In genomic region chr12:27848141-27848540, GRCm38 (mm10) we compare ENCODE assay signal across 27 mouse cellular contexts.
"Had no signal": no experiment of that assay in that cellular context is flagged by ENCODE, and none has a peak within 500 bp of the region (broad histone marks: within the 10 kb centered on the region; RNA-seq: fewer than 3 reads in every experiment).

No protein-coding gene starts in this region.

- H3K27me3 ChIP-seq: heart, embryonic 12.5 days; hindbrain, embryonic 12.5 days; intestine, embryonic 15.5 days; limb, embryonic 12.5 days; liver, embryonic 12.5 days had no signal

- H3K36me3 ChIP-seq: heart, embryonic 10.5 days; heart, embryonic 12.5 days; hindbrain, embryonic 10.5 days; hindbrain, embryonic 12.5 days; intestine, embryonic 15.5 days; limb, embryonic 10.5 days; limb, embryonic 12.5 days; liver, embryonic 12.5 days had no signal

- H3K4me2 ChIP-seq: heart, embryonic 12.5 days; hindbrain, embryonic 12.5 days; hindbrain, embryonic 14.5 days; intestine, embryonic 15.5 days; limb, embryonic 12.5 days; liver, embryonic 12.5 days had no signal

- DNase-seq: gastrocnemius, adult 2 months; gastrocnemius, postnatal 10 days; gastrocnemius, postnatal 25 days; heart, adult 18-20 months; heart, postnatal 10 days; heart, postnatal 4 days; kidney, adult 18-20 months; kidney, adult 8-10 months; kidney, postnatal 10 days; kidney, postnatal 25 days; kidney, postnatal 4 days; liver had no signal

- H3K27ac ChIP-seq: gastrocnemius, adult 2 months; heart, embryonic 10.5 days; hindbrain, embryonic 12.5 days; hindbrain, embryonic 14.5 days; intestine, embryonic 15.5 days; layer of hippocampus, adult 2 months; left cerebral cortex, adult 2 months; limb, embryonic 10.5 days; limb, embryonic 12.5 days; liver, embryonic 12.5 days; liver, embryonic 14.5 days had no signal

- H3K4me3 ChIP-seq: gastrocnemius, adult 2 months; heart, embryonic 10.5 days; heart, embryonic 12.5 days; hindbrain, embryonic 10.5 days; hindbrain, embryonic 12.5 days; intestine, embryonic 15.5 days; layer of hippocampus, adult 2 months; left cerebral cortex, adult 2 months; limb, embryonic 10.5 days; limb, embryonic 12.5 days; liver, embryonic 12.5 days had no signal

- ATAC-seq: hindbrain, embryonic 16.5 days; inflammation-experienced regulatory T-cells, adult 6 months; intestine, postnatal 0 days; liver, embryonic 12.5 days had no signal

- H3K9ac ChIP-seq: heart, embryonic 12.5 days; hindbrain, embryonic 12.5 days; hindbrain, embryonic 14.5 days; intestine, embryonic 15.5 days; limb, embryonic 12.5 days; liver, embryonic 12.5 days; liver, embryonic 14.5 days had no signal

- H3K4me1 ChIP-seq: heart, embryonic 10.5 days; heart, embryonic 12.5 days; hindbrain, embryonic 12.5 days; intestine, embryonic 15.5 days; limb, embryonic 12.5 days; liver, embryonic 12.5 days had no signal

- H3K9me3 ChIP-seq: heart, embryonic 10.5 days; heart, embryonic 12.5 days; hindbrain, embryonic 10.5 days; hindbrain, embryonic 12.5 days; intestine, embryonic 15.5 days; limb, embryonic 10.5 days; limb, embryonic 12.5 days; liver, embryonic 12.5 days had no signal
